Mouse (Mus musculus) lung, postnatal 0 days (tissue): ENCODE measurements around the gene Med19.

Source experiments
- CTCF ChIP-seq: IDR thresholded peaks from 2 replicates; pipeline ENCODE4 v1.5.1; 2016; ENCODE audit warnings: antibody characterized with exemption, mild to moderate bottlenecking
- EP300 ChIP-seq: IDR thresholded peaks from 2 replicates; pipeline ENCODE4 v1.6.1; 2016; ENCODE audit warnings: antibody characterized with exemption, mild to moderate bottlenecking, control low read depth

GRCm38 (mm10) chr2:84734919-84735318, 56.7 kb downstream of the Med19 start:
- TF ChIP-seq CTCF (no peak), EP300 (no peak)
